Mouse (Mus musculus): ENCODE measurements around the gene Clrn1. TPM values are rescaled to one million over a fixed set of nuclear protein-coding genes. Genes with fewer than 3 reads are reported as not detected.

The Clrn1 gene
- polyA plus RNA-seq (2012; rRNA removed), result not detected in 2 replicates

DNA sequence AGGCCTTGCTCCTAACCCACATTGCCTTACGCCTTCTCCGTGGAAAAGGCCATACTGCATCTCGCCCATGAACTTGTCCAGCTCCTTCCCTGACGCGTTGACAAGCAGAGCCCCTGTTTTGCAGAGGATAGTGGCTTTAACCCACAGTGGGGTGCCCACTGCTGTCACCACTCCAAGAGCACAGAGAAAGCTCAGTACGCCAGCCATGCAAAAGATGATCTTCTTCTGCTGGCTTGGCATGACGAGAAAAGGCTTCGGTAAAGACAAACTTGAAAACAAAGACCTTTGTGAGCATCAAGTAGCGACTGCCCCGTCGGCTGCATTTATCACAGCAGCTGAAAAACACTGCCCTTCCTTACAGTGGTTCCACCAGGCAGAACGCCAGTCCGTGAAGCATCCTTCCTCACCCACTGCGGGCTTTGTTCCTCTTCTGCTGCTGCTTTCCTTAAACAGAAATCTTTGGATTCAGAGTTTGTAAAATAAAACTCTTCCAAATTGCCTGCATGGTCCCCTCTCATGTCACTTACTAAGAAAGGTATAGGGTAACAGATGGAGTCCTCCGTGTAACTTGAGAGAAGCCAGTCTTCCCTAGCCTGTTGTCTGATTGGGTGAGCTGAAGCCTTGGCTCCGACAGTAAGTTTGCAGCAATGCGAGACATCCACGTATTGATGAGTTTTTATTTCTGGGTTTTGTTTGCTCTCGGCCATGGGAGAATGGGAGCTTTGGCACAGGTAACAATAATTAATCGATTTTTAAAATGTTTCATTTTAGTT, at the start of gene Clrn1:
TSS of gene Clrn1 (minus strand) at position 540 of the 773 bp plus-strand sequence.

DNA sequence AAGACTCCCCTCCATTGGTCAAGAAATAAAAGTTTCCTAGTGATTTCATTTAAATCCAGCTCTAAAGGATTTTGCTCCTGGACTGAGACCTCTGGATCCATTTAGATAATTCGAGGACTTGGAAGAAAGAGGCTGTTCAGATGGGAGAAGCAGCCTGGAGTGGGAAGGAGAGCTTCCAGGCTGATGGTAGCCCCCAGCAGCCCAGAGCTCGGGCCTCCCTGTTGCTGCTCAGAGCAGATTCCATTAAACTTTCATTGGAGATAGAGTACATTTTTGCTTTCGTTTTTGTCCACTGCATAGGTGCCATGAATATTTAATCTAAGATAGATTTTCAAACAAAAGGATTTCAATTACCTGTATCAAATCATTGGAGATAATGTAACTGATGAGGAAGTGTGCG, 62.9 kb downstream of the Clrn1 start, which contains the start of gene Mindy4b-ps:
TSS of gene Mindy4b-ps (minus strand) at position 101 of the 400 bp plus-strand sequence.

Other genes starting within 250 kb of the Clrn1 start
- gene Erich6, start 248.1 kb downstream of the Clrn1 start, polyA plus RNA-seq (2012; rRNA removed), result 0.09 TPM in 1 of 2 replicates, not detected in the other
- 40.3 and 57.4 TPM in 2 replicates for gene Siah2, start 192.9 kb downstream of the Clrn1 start, polyA plus RNA-seq (2012; rRNA removed)
- not detected in 2 replicates for gene Mindy4b-ps, start 63.0 kb downstream of the Clrn1 start, polyA plus RNA-seq (2012; rRNA removed)
- gene Med12l, start 120.5 kb upstream of the Clrn1 start, polyA plus RNA-seq (2012; rRNA removed), result 3.1 and 3.3 TPM in 2 replicates
- gene Gpr171, start 216.5 kb upstream of the Clrn1 start, polyA plus RNA-seq (2012; rRNA removed), result 0.07 TPM in 2 replicates